Mouse (Mus musculus) frontal cortex, adult (tissue): ENCODE measurements around the gene Epn2.
A peak's percentile ranks its signal among the peaks of the same experiment; 100 is the strongest.

Experiments used
- ATAC-seq: cut with Nextera tagmentation; 2 replicates; pipeline ENCODE4 v1.9.2; 2017; ENCODE audit warnings: mild to moderate bottlenecking, moderate library complexity, mixed read lengths; ENCODE audit not compliant: low TSS enrichment

Epn2 gene

DNA sequence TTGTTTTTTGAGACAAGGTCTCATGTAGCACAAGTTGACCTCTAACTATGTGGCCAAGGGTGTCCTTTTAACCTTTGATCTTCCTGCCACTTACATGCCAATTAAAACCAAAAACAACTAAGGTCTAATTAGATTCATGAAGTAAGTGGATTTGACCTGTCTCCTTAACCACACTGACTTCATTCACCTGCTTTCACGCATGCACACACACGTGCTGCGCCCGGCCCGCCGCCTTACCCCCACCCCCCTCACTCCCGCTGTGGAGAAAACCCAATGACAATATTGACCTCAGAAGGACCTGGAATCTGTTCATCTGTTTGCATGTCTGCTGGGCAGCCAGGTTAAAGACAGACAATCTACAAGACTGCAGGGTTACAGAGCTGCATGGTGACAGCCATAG lies 38.8 kb downstream of the Epn2 start:
- no peak for ATAC-seq

DNA sequence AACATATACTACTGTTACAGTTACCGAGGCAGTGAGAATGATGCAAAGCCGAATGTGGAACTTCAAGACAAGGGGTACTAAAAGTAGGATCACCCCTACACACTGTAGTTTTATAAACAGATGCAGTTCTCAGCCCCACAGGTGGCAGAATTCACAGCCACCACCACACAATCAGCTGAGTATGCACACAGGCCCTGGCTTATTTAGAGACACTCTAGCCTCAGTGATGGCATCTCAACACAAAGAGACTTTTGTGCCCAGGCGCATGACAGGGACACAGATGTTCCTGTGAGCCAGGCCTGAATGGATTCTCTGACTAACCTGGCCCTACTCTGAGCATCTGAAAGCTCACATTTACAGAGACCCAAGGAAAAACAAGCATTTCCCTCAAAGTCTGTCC lies 42.1 kb downstream of the Epn2 start:
- peak; percentile 71 for ATAC-seq

DNA sequence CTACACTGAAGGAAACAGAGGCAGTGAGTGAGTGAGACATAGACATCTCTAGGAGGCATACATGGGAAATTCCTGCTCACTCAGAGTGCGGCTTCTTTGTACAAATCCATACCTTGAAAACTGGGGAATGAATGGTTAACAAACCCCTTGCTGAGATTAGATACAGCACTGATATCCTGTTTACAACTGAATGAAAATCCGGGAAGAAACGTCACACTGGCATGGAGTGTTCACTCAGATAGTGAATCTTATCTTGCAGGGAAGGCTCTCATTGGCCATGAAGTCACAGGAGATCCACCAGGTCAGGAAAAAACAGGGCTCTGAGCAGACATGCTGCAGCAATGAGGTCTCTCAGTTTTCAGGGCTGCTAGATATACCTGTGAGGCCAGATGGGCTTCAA lies 42.5 kb downstream of the Epn2 start:
- ATAC-seq, result no peak

DNA sequence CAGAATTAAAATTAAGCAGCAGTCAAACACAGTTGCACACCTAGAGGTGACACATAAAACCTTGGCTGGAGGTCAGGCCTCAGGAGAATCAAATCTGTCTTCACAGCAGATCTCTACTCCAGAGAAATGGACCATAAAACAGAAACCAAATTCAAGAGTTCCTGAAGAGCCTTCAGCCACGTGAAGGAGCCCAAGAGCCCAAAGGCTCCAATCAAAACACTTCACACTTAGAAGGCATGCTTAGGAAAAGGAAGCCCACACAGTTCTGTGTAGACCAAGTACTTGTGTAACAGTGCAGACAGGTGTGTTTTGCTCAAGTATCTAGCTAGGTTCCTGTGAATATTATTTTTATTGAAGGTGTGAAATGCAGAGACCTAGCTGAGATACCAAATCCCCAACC lies 44.0 kb downstream of the Epn2 start:
- 0 out of 2 replicates have a peak, but pooled peaks have one; percentile 24 for ATAC-seq

DNA sequence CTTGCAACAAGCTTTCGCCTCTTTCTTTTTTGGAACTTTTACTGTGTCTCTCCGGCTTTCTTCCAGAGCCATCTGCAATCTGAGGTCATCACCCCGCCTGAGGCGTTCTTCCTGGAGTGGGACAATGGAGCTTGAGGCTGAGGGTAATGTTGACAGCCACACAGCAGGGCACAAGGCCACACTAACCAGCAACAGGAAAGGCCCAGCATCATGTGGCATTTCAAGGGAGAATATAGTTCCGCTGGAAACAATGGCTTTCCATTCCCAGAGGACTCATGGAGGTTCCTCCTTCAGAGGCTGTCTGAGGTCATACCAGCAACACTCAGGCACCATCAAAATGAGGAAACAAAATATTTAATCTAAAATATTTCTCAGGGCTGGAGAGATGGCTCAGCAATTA lies 45.9 kb downstream of the Epn2 start:
- no peak for ATAC-seq

DNA sequence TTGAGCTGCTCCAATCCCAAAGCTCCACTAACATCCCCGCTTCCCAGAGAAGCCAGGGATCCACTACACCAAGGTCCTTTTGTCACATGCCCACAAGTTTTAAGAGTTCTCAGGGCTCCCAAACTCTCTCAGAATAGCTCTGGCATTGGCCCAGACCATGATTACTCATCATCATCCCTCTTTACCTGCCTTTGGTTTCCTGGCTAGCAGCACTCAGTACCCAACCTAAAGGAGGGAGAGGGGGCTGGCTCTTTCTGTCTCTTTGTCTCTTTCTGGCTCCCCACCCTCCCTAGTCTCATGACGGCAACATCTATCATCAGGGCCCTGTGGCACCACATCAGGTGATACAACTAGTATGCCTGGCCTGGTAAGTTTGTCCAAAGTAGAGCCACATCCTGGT lies 46.7 kb downstream of the Epn2 start:
- no peak for ATAC-seq

DNA sequence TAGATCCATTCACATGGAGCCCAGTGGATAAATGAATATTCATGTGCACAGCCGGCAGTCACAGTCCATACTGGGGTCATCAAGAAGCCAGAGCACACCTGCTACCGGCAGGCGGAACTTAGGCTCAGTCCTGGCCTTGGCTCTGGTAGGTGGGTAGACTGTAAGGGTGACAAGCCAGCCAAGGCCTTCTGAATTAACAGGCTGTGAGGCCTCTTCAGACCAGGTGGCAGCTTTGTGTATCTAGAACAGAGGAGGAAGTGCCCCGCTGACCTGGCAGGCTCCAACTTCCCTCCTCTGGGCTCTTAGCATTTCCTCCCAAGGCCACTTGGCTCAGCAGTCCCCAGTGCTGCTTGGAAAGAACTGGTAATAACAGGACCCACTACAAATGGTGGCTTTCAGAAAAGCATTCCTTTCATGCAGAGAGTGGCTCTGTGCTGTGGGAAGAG lies 50.2 kb downstream of the Epn2 start:
- peak; percentile 36; the same call in 1 of the 2 replicates for ATAC-seq

DNA sequence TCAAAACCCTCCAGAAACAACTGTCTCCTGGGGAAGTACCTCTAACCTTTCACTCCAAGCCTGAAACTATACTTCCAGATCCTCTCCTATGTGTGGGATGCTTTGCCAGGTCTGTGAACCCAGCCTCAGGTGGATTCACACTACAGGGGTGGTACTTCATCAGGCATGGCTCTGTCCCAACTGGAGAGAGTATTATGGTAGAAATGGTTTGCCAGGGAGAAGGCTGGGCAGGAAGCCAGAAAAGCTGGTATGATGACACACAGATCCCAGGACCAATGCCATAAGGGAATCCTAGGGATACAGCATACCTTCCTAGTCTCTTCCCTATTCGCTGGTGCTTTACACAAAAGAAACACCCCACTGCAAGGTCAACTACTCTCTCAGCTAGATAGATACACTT lies 52.6 kb downstream of the Epn2 start:
- ATAC-seq, result peak; percentile 34; the same call in 1 of the 2 replicates

DNA sequence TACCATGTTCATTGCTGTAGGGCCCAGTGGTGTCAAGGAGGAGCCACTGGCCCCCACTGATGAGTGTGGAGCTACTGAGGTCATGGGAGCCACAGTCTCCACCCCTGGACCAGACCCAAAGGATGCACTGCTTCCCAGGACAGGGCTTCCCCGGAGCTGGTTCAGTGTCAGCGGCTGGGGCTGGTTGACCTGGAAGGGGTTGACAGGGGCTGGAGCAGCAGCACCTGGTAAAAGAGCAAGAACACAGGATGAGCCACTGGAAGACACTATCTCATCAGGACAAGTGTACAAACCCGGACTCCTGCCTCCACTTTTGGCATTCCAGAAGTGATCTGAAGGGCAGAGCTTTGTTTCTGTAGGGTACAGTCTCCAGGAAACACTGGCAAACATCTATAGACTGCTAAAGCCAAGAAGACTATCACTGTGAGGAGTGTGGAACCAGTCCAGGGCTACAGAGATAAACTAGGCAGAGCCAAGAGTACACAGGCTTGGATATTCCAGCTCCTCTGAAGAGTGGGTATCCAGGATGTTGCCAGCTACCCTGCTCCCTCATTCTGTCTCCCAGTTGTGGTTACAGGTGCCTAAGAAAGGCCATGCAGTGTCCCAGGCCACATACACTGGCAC lies 59.9 kb downstream of the Epn2 start:
- ATAC-seq, result no peak

DNA sequence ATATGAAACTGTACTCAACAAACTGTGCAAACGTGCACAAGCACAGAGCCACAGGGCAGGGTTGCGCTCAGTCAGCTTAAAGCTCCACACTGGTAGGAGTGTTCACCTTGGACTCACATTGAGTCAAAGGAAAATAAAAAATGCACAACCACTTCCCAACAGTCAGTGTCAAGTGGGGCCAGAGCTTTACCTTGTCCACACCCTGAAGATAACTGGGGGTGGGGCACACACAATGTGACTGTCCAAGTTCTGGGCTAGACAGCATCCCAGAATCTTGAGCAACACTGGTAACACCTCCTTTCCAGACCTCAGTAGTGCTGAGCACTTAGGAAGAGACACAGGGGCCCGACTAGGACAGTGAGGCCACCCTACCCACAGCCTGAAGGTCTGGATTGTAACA lies 60.6 kb downstream of the Epn2 start:
- ATAC-seq, result no peak

DNA sequence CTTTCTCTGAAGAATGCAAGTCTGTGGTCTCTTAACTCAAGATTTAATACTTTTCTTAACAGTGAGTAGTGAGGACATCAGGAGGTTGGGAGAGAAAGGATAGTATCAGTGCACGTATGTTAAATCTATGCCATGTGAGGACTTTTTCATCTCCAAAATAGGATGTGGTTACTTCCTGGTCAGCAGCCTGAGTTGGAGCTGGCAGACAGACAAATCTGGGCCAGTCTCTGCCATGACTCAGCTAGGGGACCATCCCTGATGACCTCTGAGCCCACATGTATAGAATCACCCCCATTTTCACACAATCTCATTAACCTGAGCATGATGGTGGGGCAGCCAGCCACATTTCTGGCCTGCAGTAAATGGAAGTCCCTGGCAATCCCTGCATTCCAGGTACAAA lies 61.5 kb downstream of the Epn2 start:
- no peak for ATAC-seq

DNA sequence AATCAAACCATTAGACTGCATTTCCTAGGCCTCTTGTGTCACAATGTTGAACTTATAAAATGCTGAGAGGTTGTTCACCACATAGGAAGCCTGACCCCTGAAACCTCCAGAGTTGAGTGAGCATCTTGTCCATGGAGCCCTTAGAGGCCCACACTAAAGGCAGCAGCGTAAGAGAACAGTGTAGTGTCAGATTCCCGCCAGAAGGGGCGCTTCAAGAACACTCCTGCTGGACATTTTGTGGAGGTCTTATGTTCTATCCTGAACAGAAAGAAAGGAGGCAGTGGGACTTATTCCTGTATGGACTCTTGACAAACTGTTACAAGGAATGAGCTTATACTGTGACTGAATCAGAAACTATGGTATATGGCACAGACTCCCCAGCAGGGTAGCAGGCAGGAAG lies 64.5 kb downstream of the Epn2 start:
- ATAC-seq, result 0 out of 2 replicates have a peak, but pooled peaks have one; percentile 27

DNA sequence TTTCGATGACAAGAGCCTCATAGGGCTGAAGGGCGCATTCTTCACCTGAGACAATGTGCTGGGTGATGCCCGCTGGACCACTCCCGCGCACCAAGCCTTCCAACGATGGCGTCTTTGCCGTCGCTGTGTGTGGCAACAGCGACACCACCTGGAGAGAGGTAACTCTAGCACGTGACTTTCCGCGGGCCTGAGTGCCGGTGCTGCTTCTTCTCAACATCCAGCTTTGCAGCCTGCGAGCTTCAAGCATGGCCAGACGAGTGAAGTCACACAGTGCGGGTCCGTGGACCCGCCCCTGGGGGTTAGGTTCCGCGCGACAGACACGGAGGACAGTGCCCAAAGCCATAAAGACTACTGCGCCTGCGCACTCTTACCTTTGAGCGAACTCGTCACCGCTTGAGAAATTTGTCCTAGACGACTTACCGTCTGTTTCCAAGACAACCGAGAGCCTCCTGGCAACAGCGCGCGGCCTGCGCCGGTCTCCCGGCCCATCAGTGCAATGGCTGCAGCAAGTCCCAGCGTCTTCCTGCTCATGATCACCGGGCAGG lies 74.7 kb downstream of the Epn2 start, which contains the start of gene B9d1:
Gene B9d1 (plus strand): TSS at position 432 of the 545 bp plus-strand sequence.
- ATAC-seq, result peak; percentile 83

DNA sequence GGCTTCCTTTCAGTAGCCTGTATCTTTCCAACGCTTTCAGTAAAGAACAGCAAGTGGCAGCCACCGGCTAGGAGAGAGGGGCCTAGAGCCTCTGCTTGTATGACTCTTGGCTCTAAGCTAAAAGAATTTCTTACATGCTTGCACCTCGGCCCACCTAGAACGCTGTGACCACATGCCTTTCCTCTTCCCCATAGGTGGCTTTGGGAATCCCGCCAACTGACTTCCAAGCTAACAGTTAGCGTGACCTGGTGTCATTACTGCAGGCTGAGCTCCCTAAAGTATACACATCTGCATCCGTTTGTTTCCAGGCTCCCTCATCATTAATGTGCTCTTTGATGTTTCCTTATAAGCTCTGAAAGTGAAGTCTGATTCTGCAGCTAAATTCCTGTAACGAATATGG lies 75.6 kb downstream of the Epn2 start:
- ATAC-seq, result no peak

DNA sequence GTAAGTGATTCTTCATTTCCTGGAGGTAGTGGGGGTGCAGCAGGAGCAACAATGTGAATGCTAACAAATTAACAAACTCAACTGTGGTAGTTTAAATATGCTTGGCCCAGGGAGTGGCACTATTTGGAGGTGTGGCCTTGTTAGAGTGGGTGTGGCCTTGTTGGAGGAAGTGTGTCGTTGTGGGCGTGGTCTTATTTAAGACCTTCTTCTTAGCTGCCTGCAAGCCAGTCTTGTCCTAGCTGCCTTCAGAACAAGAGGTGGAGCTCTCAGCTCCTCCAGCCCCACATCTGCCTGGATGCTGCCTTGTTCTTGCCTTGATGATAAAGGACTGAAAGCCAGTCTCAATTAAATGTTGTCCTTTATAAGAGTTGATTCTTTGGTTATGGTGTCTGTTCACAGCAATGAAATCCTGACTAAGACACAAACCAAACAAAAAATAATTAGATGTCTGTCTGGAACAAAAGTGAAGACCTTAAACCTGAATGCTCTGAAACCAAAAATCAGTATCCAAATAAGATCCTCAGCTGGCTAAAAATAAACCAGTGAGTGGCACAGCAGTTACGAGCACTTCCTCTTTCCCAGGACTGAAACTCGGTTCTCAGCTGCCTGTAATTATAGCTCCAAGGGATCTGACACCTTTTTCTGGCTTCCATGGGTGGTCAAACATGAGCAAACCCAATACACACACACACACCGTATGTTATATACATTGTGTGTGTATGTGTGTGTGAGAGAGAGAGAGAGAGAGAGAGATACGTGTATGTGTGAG lies 80.6 kb downstream of the Epn2 start:
- no peak for ATAC-seq

DNA sequence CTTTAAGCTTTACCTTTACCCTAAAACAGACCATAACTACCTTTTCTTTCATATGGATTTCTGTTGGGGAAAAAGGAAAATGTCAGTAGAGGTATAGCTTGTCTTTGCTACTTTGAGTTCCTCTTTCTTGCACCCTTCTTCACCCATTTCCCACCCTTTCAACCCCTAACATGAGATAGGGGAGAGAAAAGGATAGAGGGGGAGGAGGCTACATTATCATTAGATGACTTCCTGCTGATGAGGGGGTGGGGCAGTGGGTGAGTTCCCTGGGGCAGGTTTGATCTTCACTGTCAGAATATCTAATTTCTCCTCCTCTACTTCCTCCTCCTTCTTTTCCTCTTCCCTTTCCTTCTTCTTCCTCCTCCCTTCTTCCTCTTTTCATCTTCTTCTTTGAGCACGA lies 82.0 kb downstream of the Epn2 start:
- no peak for ATAC-seq

DNA sequence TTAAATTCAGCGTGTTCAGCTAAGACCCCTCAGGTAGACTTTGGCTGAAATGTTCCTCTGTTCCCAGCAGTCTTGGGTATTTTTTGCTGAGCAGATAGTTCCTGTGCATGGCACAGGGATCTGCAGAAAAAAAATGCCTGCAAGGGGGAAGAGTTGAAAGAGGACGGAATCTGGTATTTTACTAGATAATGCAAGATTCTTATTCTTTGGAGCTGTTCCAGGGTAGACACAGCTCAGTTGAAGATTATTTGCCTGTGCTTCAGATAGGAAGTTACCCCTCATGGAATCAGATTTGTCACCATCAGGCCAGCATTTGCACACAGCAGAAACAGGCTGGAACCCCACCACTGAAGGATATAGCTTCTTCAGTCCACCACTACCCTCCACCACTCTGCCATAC lies 84.0 kb downstream of the Epn2 start:
- ATAC-seq, result no peak

DNA sequence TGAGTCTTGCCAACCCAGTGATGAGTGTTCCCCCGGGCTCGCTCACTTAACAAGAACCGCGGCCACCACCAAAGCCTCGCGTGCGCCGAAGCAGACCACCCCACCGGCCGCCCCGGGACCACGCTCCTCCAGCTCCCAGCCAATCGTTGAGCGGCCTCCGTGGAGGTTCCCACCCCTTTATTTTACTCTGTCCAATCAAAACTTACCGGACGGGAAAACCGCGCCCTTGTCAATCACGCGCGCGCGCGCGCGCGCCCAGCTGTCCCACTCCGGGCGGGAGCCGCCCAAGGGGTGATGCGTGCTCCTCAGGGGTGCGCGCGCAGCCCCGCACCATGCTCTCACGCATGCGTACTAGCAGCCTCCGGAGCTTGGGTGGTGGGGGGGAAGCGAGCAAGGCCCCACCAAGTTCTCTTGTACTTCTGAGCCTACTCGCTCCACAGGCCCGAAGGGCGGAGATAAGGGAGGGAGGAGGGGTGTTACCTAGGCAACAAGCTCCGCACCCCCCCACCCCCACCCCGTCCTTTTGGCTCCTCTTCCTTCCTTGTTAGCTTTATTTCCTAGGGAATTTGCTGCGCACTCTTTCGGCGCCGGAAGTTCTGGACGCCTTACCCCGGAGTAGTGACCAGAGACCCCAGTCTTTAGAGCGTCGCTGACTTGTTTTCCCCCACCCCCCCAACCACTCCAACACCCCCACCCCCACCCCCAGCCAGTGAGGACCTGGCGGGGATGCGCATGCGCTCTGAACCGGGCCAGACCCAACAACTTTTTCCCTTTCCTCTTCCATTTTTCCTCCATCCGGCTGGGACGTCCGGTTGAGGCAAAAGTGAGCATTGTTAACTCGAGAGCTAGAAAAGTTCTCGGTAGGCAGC lies 85.1 kb downstream of the Epn2 start, which contains the start of gene Mapk7:
Gene Mapk7 (minus strand): TSS at position 278 of the 869 bp plus-strand sequence.
- peak; percentile 84 for ATAC-seq

DNA sequence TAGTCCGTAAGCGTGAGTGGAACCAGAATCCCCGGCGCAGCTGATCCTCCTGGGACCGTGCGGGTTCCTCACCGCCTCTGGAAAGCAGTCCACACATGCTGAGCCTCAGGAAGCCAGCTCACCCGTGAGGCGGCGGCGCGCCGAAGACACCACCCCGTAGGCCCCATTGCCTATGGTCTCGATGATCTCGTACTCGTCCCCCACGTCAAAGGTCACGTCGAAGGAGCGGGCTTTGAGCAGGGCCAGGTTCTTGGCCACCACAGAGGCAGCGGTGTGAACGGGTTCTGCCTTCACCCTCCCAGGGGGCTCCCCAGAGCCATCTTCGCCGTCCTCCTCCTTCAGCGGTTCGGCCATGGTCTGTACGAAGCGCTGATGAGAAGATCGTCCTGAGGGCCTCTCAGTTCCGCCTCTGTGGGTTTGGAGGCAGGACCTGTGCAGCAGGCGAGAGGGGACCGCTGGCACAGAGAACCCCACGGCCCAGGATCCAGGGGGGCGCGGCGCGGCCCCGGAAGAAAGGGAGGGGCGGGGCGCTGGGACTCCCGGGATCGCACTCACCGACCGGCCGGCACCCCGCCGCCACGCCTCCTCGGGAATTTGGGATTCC lies 85.9 kb downstream of the Epn2 start:
- peak; percentile 38 for ATAC-seq

DNA sequence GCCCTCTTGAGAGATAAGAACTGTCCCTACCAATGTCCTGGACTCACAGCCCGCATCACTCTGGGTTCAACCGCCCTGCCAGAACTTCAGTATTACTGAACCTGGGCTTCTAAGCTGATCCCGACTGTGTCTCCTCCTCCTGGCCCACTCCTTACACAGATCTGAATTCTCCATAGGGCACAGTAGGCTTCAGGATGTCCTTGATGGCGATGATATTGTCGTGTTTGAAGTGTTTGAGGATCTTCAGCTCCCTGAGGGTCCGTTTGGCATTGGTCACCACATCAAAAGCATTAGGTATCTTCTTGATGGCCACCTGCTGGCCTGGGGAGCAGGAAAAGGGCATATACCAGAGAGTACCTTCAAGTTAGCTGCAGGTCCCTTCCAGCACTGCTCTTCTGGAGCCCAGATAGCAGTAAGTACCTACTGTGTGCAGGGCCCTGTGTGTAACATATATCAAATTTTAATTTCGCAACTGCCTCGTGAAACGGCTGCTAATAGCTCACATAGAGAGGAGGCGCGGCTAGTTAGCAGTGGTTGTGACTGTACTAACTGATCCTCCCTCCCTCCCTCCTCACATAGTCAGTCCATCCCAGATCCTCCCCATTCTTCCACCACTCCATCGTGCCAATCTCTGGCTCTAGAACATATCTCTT lies 86.6 kb downstream of the Epn2 start:
- no peak for ATAC-seq

DNA sequence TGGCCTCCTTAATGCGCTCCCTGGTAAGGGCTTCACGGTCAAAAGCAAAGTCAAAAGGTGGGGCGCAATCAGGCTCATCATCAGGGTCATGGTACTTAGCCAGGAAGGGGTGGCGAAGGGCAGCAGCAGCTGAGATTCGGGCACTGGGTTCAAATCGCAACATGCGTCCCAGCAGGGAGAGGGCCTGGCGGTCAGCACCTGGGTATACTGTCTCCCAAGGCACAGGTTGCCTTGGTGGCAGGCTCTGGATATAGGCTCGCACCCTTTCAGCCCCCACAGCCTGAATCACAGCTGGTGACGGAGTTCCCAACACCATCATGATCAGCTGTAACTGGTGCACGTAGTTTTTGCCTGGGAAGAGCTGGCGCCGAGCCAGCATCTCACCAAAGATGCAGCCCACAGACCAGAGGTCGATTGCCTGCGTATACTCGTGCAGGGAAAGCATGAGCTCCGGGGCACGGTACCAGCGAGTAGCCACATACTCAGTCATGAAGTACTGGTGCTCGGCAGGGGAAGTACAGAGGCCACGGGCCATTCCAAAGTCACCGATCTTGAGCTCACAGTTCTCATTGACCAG lies 88.5 kb downstream of the Epn2 start:
- no peak for ATAC-seq
